Mouse (Mus musculus): Measurements from ENCODE around the gene Ccdc58.

DNA sequence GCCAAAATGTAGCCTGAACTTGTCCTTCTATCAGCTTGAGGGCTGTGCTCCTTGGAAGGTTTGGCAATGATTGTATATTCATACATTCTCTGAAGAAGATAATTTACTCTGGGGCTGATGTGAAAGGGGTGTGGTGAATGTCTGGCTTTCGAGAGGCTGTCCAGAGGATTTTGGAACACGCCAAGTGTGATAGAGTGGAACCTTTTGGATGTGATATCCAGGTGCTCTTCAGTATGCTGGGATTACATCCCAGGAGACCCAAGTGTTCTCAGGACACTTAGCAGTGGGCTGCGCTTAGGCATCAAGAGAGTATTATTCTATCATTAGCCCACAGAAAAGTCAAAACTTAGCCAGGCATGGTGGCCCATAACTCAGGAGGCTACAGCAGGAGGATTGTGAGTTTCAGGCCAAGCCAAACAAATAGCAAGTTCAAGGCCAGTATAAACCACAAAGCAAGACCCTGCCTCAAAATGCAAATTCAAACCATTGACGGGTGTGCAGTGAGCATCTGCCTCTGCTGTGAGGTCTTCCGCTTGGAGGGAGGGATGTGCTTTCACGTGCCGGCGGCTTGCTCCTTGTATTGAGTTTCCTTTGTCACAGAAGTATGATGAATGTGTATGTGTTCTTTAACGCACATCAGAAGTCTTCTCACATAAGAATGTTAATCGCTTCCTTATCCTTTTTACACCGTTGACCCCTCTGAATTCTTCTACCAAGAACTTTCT, 19.5 kb downstream of the Ccdc58 start:
- TF ChIP-seq POLR2A (IDR thresholded peaks at IDR 0.05; ENCODE audit: borderline replicate concordance, insufficient read depth, low read length) = no peak
- TF ChIP-seq CTCF (IDR thresholded peaks at IDR 0.05; ENCODE audit: borderline replicate concordance, insufficient read depth, low read depth, low read length) = no peak
